Mouse (Mus musculus) right cerebral cortex, postnatal 25 days (tissue): ENCODE measurements around the gene Ubxn11.

ENCODE experiments used
- DNase-seq: peaks from one replicate; pipeline ENCODE4 v3.0.0; 2022

The Ubxn11 gene

GRCm38 (mm10) chr4:134101979-134102741 is at the start of gene Ubxn11:
TSS of gene Ubxn11 (plus strand) at chr4:134102570.
- DNase-seq, result peak; percentile 90

GRCm38 (mm10) chr4:134053538-134053937 is 48.8 kb upstream of the Ubxn11 start, which contains the start of gene Zfp683:
TSS of gene Zfp683 (plus strand) at chr4:134053838.
- no peak for DNase-seq

- no peak for DNase-seq
These were observed 44.1 kb upstream of the Ubxn11 start for GRCm38 (mm10) chr4:134058166-134058715.

- no peak for DNase-seq
These were observed 43.5 kb upstream of the Ubxn11 start for GRCm38 (mm10) chr4:134058908-134059307.

- DNase-seq, result no peak
These were observed 42.1 kb upstream of the Ubxn11 start, which contains the start of gene Crybg2 for GRCm38 (mm10) chr4:134060135-134060865. TSS of gene Crybg2 (plus strand) at chr4:134060815.

GRCm38 (mm10) chr4:134061166-134061830 is 41.1 kb upstream of the Ubxn11 start:
- no peak for DNase-seq

GRCm38 (mm10) chr4:134061944-134062446 is 40.4 kb upstream of the Ubxn11 start:
- DNase-seq, result no peak

- DNase-seq, result no peak
These were observed 39.8 kb upstream of the Ubxn11 start for GRCm38 (mm10) chr4:134062561-134062960.

- no peak for DNase-seq
These were observed 36.9 kb upstream of the Ubxn11 start for GRCm38 (mm10) chr4:134065431-134066004.

GRCm38 (mm10) chr4:134067383-134067782 is 35.0 kb upstream of the Ubxn11 start:
- no peak for DNase-seq

GRCm38 (mm10) chr4:134067833-134068544 is 34.4 kb upstream of the Ubxn11 start:
- no peak for DNase-seq

GRCm38 (mm10) chr4:134068793-134069580 is 33.4 kb upstream of the Ubxn11 start:
- no peak for DNase-seq

GRCm38 (mm10) chr4:134078694-134079093 is 23.7 kb upstream of the Ubxn11 start:
- DNase-seq, result no peak

- DNase-seq, result no peak
These were observed 21.7 kb upstream of the Ubxn11 start for GRCm38 (mm10) chr4:134080674-134081073.

GRCm38 (mm10) chr4:134081730-134082386 is 20.5 kb upstream of the Ubxn11 start:
- peak; percentile 81 for DNase-seq

- no peak for DNase-seq
These were observed 19.9 kb upstream of the Ubxn11 start for GRCm38 (mm10) chr4:134082460-134082859.

- no peak for DNase-seq
These were observed 17.4 kb upstream of the Ubxn11 start for GRCm38 (mm10) chr4:134084999-134085398.

GRCm38 (mm10) chr4:134087412-134087811 is 15.0 kb upstream of the Ubxn11 start:
- DNase-seq, result no peak

GRCm38 (mm10) chr4:134089029-134089428 is 13.3 kb upstream of the Ubxn11 start:
- no peak for DNase-seq

- no peak for DNase-seq
These were observed 11.7 kb upstream of the Ubxn11 start for GRCm38 (mm10) chr4:134090521-134091224.
